Mouse (Mus musculus): ENCODE data around the gene Clcnka.

DNA sequence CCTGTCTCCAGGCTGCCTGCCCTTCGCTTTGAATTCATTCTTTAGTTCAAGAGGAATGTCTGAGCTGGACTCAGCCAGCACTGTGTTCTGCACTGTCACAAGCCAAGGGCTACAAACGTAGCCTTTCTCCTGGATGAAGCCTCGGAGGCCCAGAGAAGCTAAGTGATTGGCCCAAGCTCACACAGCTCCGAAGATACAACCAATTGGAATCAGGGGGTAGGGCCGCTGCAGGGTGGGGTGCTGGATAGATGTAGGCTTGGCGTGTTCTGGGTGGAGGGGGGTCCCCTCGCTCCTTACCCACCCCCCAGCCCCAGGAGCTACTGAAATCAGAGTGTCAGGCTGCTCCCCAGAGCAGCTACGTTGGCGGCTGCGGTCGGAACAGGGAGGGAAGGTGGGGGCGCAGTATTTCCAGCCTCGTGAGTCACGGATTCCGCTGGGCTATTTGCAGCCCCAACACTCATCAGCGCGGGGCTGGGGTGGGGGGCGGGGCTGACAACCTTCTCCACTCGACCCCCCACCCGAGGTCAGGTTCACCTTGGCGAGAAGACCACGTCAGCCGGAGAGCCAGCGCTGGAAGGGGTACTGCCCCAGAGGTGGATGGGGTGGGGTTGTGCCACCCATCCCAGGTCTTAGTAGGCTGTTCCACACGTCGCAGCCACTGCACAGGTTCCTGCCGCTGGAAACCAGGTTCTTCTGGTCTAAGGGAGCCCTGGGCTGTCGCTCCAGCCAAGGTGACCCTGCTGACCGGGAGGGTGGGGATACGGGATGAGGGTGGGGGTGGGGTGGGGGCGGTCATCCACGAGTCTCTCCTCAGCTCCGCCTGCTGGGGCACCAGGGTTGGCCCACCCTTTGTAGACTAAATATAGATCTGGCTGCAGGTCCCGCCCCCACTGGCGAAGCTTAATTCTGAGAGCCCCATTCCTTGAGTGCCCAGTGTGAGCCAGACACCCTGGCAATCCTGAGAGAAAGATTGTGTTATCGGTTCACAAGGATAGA lies 27.3 kb upstream of the Clcnka start:
- TF ChIP-seq CTCF (IDR thresholded peaks at IDR 0.05; ENCODE audit: borderline replicate concordance, insufficient read depth, low read length) (no peak), POLR2A (IDR thresholded peaks at IDR 0.05; ENCODE audit: low read depth, low read length) (peak; percentile 94)
